Mouse (Mus musculus) lung, embryonic 14.5 days (tissue): Measurements from ENCODE around the gene Gp1ba. TPM values are rescaled to one million over a fixed set of nuclear protein-coding genes. Genes with fewer than 3 reads are reported as not detected.

ENCODE experiments used
- ATAC-seq: fragments of 200-750 bp; cut with Nextera tagmentation; 2 replicates; pipeline ENCODE4 v1.8.0; 2017; ENCODE audit warnings: mild to moderate bottlenecking, moderate TSS enrichment, moderate library complexity; ENCODE audit not compliant: insufficient read depth
- DNase-seq: peaks from one replicate; pipeline ENCODE4 v3.0.0-alpha.2; 2015
- H3K27ac ChIP-seq: fragments of 300-500 bp; sonication (generic); 2 replicates; pipeline ENCODE4 v1.5.1; 2014; ENCODE audit warnings: low read depth, mild to moderate bottlenecking, moderate library complexity
- H3K27me3 ChIP-seq: fragments of 300-500 bp; sonication (generic); 2 replicates; pipeline ENCODE4 v1.6.1; 2014; ENCODE audit warnings: low read length, control low read depth; ENCODE audit not compliant: insufficient read depth
- H3K36me3 ChIP-seq: fragments of 300-500 bp; sonication (generic); 2 replicates; pipeline ENCODE4 v1.6.1; 2014; ENCODE audit warnings: control low read depth; ENCODE audit not compliant: insufficient read depth
- H3K4me1 ChIP-seq: fragments of 300-500 bp; sonication (generic); 2 replicates; pipeline ENCODE4 v1.6.1; 2014; ENCODE audit warnings: antibody characterized with exemption, control low read depth; ENCODE audit not compliant: insufficient read depth
- H3K4me2 ChIP-seq: fragments of 300-500 bp; sonication (generic); 2 replicates; pipeline ENCODE4 v1.6.1; 2014; ENCODE audit warnings: mild to moderate bottlenecking
- H3K4me3 ChIP-seq: fragments of 300-500 bp; sonication (generic); 2 replicates; pipeline ENCODE4 v1.5.1; 2014; ENCODE audit warnings: low read depth, low read length
- H3K9ac ChIP-seq: fragments of 300-500 bp; sonication (generic); 2 replicates; pipeline ENCODE4 v1.6.1; 2014
- H3K9me3 ChIP-seq: fragments of 300-500 bp; sonication (generic); 2 replicates; pipeline ENCODE4 v1.6.1; 2016; ENCODE audit warnings: low read depth, low read length, control low read depth
- CTCF ChIP-seq: IDR thresholded peaks from 2 replicates; pipeline ENCODE4 v1.5.1; 2016; ENCODE audit warnings: antibody characterized with exemption, low read depth
- WGBS: fragments of 180-500 bp; shearing (Covaris S2); extraction: QIAGEN DNeasy Blood & Tissue Kit; methylation state at CpG from one replicate; pipeline ENCODE4 v1.1.7; 2014; 5-methylcytosine and 5-hydroxymethylcytosine counted together
- polyA plus RNA-seq: library from polyadenylated mRNA; unstranded; fragments of >200 nt; fragmentation: Nextera tagmentation; extraction: Ambion mirVana; gene quantifications from 2 replicates; pipeline ENCODE4 v1.2.1, GENCODE M21; 2014

Gp1ba gene
- polyA plus RNA-seq, 1 experiment from 2014 or later: 1.1 TPM

GRCm38 (mm10) chr11:70643051-70643450, 4.1 kb downstream of the Gp1ba start:
- no peak overlapping the region for H3K27ac ChIP-seq
- no peak for ATAC-seq
- H3K4me1 ChIP-seq: peaks cover 6% of the 10 kb centered on the region; the same call in 1 of the 2 replicates
- no peak overlapping the region for H3K4me3 ChIP-seq
- H3K27me3 ChIP-seq: no peaks in the 10 kb centered on the region
- 88% methylated on average over 6 of the region's 6 CpGs for WGBS
- no peak overlapping the region for H3K4me2 ChIP-seq
- peaks cover 31% of the 10 kb centered on the region for H3K36me3 ChIP-seq
- H3K9ac ChIP-seq: no peak overlapping the region
- no peak for DNase-seq
- H3K9me3 ChIP-seq: no peaks in the 10 kb centered on the region
- no peak for TF ChIP-seq CTCF

DNA sequence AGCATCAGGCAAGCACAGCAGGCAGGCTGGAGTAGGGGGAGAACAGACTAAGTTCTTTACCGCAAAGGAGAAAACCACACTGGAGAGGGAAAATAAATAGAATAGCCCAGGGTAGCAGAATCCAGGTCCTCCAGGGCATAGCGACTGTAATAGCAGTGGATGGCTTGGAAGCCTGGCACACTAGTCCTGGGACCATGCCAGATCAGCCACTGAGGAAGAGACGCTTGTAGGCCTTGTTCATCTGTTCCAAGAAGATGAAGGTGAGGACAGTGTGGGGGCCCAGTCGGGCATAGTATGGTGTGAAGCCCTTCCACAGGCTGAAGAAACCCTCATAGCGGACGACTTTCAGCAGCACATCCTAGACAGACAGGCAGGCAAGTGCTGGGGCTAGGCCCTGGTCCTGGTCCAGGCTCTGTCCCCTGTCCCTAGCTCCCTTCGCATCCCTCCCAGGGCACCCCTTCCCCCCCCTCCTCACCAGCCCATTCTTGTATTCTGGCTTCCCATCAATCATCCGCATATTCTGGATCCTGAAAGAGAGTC, 5.7 kb downstream of the Gp1ba start:
- ATAC-seq (no peak), DNase-seq (no peak)
- Histone ChIP-seq H3K4me1 (peaks cover 6% of the 10 kb centered on the region), H3K4me2 (no peak overlapping the region), H3K36me3 (peaks cover 46% of the 10 kb centered on the region), H3K27me3 (no peaks in the 10 kb centered on the region), H3K27ac (no peak overlapping the region), H3K4me3 (no peak overlapping the region), H3K9me3 (no peaks in the 10 kb centered on the region), H3K9ac (peak overlapping the region; percentile 82; the same call in 1 of the 2 replicates)
- TF ChIP-seq CTCF: no peak
- WGBS: 92% methylated on average over 7 of the region's 8 CpGs

- Histone ChIP-seq H3K27ac (0 out of 2 replicates have a peak overlapping the region, but pooled peaks have one; percentile 89), H3K4me3 (peak overlapping the region; percentile 74), H3K4me1 (peaks cover 6% of the 10 kb centered on the region), H3K9ac (peak overlapping the region; percentile 82), H3K9me3 (no peaks in the 10 kb centered on the region), H3K4me2 (peak overlapping the region; percentile 84), H3K36me3 (peaks cover 56% of the 10 kb centered on the region), H3K27me3 (no peaks in the 10 kb centered on the region)
- TF ChIP-seq CTCF: no peak
- no peak for DNase-seq
- WGBS: 85% methylated on average over 12 of the region's 12 CpGs
- no peak for ATAC-seq
Observed at GRCm38 (mm10) chr11:70645461-70646258, 6.7 kb downstream of the Gp1ba start.

DNA sequence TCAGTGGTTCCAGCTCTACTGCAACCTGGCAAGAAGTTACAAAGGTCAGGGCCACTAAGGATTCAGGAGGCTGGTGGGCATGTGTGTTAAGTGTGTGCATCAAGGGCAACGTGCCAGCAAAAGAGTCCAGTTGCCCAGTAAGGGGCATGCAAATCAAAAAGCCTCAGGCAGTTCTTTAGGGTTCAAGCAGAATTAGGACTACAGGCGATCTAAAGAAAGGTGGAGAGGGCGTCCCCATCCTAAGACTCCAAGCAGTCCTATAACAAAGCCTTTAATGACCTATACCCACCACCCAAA, 7.3 kb downstream of the Gp1ba start:
- WGBS: 26% methylated on average over 3 of the region's 3 CpGs
- Histone ChIP-seq H3K27me3 (no peaks in the 10 kb centered on the region), H3K9me3 (no peaks in the 10 kb centered on the region), H3K4me1 (peaks cover 6% of the 10 kb centered on the region), H3K4me2 (peak overlapping the region; percentile 84), H3K9ac (peak overlapping the region; percentile 82), H3K27ac (peak overlapping the region; percentile 89), H3K4me3 (peak overlapping the region; percentile 74), H3K36me3 (peaks cover 62% of the 10 kb centered on the region)
- no peak for TF ChIP-seq CTCF
- DNase-seq (no peak), ATAC-seq (no peak)

DNA sequence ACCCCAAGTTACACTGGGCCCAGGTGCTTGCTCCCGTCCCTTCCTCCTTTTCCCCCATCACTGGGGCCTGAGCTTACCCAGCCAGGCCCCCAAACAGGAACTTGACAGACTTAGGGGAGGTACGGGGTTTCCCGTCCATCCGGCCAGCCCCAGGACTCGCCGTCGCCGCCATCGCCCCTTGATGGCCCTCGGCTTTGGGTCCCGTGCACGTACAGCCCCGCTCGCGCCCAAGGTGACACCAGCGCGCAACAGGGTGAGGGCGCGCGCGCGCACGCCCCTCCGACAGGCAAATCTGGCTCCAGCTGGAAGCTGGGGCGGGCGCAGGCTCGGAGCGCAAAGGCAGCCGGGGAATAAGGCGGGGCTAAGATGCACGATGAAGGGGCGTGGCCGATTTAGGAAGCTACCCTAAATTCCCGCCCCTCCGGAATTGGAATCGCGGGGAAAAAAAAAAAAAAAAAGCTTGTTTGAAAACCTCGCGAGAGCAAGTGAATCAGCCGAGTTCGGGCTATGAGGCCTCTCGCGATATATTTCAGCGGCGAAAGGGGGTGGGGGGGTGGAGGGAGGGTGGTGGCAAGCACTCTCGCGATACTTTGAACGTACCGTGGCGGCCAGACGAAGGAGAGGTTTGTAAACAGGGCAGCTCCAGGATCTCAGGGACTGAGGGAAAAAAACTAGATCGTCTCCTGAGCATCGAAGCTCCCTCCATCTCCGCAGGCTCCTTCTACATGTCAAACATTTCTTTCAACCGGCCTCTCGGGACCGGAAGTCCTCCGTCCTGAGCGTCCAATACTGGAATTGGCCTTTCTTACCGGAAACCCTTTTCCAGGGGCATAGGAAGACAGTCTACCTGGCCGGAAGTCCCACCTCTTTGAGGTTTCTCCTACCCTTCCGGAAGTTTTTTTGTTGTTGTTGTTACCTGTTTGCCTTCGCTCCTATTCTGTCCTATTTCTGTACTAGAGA, 8.0 kb downstream of the Gp1ba start, which contains the start of the genes Rnf167 and Slc25a11:
Gene Rnf167 (plus strand): TSS at position 545 of the 960 bp plus-strand sequence.
Gene Slc25a11 (minus strand): TSS at position 789 of the 960 bp plus-strand sequence.
- Histone ChIP-seq H3K4me3 (peak within 1 kb of the TSS; percentile 74), H3K27me3 (no peaks in the 10 kb centered on the region), H3K4me2 (peak within 1 kb of the TSS; percentile 98), H3K27ac (peak within 1 kb of the TSS; percentile 95), H3K4me1 (peaks cover 8% of the 10 kb centered on the region), H3K36me3 (peaks cover 69% of the 10 kb centered on the region), H3K9me3 (no peaks in the 10 kb centered on the region), H3K9ac (peak within 1 kb of the TSS; percentile 84)
- DNase-seq (peak; percentile 100), ATAC-seq (peak; percentile 88)
- under 1% methylated on average over 63 of the region's 63 CpGs for WGBS
- TF ChIP-seq CTCF: no peak

DNA sequence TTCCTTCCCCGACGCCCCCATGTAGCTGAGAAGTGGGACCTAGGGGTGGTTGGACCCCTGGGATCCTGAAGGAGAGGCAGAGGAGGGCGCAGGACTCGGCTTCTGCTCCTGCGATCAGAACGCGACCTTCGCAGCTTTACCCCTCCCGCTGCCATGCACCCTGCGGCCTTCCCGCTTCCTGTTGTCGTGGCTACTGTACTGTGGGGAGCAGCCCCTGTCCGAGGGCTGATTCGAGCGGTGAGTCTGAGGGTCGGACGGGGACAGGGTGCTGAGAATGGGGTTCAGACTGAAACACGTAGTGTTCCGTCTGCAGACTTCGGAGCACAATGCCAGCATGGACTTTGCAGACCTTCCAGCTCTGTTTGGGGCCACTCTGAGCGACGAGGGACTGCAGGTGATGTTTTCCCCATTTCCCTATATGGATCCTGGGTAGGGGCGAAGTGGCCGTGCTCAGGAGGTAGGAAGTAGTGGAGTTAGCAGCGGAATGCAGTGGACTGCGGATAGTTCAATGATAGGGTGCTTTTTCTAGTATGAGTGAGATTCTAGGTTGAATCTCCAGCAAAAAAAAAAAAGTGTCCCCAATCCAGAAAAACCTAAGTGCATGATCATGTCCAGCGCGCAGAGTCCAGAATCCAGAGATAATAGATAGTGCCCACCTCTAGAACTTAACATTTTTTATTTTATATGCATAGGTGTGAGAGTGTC, 8.9 kb downstream of the Gp1ba start:
- H3K4me2 ChIP-seq: peak overlapping the region; percentile 98
- H3K27ac ChIP-seq: peak overlapping the region; percentile 95
- no peaks in the 10 kb centered on the region for H3K27me3 ChIP-seq
- peak overlapping the region; percentile 84 for H3K9ac ChIP-seq
- TF ChIP-seq CTCF: no peak
- peaks cover 11% of the 10 kb centered on the region for H3K4me1 ChIP-seq
- H3K4me3 ChIP-seq: peak overlapping the region; percentile 74
- ATAC-seq (peak; percentile 18; the same call in 1 of the 2 replicates), DNase-seq (peak; percentile 50)
- 2% methylated on average over 28 of the region's 28 CpGs for WGBS
- H3K9me3 ChIP-seq: no peaks in the 10 kb centered on the region
- H3K36me3 ChIP-seq: peaks cover 78% of the 10 kb centered on the region
